Mouse (Mus musculus): ENCODE data around the gene Ift80. TPM values are rescaled to one million over a fixed set of nuclear protein-coding genes. Genes with fewer than 3 reads are reported as not detected.

Ift80 gene
- polyA plus RNA-seq, 1 experiment from 2014 or later, result 18.5 TPM

GRCm38 (mm10) chr3:69006246-69006760, 1.9 kb upstream of the Ift80 start:
- DNase-seq (ENCODE audit: low spot score) (no peak), ATAC-seq (ENCODE audit: insufficient read depth, low FRiP score, low TSS enrichment) (no peak)
- Histone ChIP-seq H3K9me3 (ENCODE audit: control insufficient read depth, low read length) (no peaks in the 10 kb centered on the region), H3K4me2 (ENCODE audit: low read depth) (peak overlapping the region; percentile 79), H3K9ac (ENCODE audit: low read length) (peak overlapping the region; percentile 86), H3K4me1 (ENCODE audit: control insufficient read depth, insufficient read depth, low read length) (peaks cover 8% of the 10 kb centered on the region), H3K27me3 (ENCODE audit: control insufficient read depth, insufficient read depth, low read length) (no peaks in the 10 kb centered on the region), H3K27ac (ENCODE audit: low read depth, low read length) (no peak overlapping the region), H3K36me3 (ENCODE audit: control insufficient read depth, insufficient read depth, low read length) (no peaks in the 10 kb centered on the region), H3K4me3 (ENCODE audit: low read depth, low read length) (peak overlapping the region; percentile 98)
- WGBS, result 8% methylated on average over 21 of the region's 21 CpGs

GRCm38 (mm10) chr3:69005338-69006245, 1.2 kb upstream of the Ift80 start:
- Histone ChIP-seq H3K9me3 (ENCODE audit: control insufficient read depth, low read length) (no peaks in the 10 kb centered on the region), H3K36me3 (ENCODE audit: control insufficient read depth, insufficient read depth, low read length) (no peaks in the 10 kb centered on the region), H3K4me1 (ENCODE audit: control insufficient read depth, insufficient read depth, low read length) (peaks cover 8% of the 10 kb centered on the region), H3K4me3 (ENCODE audit: low read depth, low read length) (peak overlapping the region; percentile 98), H3K27ac (ENCODE audit: low read depth, low read length) (peak overlapping the region; percentile 88), H3K4me2 (ENCODE audit: low read depth) (peak overlapping the region; percentile 79), H3K27me3 (ENCODE audit: control insufficient read depth, insufficient read depth, low read length) (no peaks in the 10 kb centered on the region), H3K9ac (ENCODE audit: low read length) (peak overlapping the region; percentile 86)
- ATAC-seq (ENCODE audit: insufficient read depth, low FRiP score, low TSS enrichment) (peak; percentile 49), DNase-seq (ENCODE audit: low spot score) (peak; percentile 71)
- WGBS, result under 1% methylated on average over 71 of the region's 72 CpGs

GRCm38 (mm10) chr3:69004055-69004436, 324 bp downstream of the Ift80 start:
- peak overlapping the region; percentile 98 for H3K4me3 ChIP-seq (ENCODE audit: low read depth, low read length)
- no peaks in the 10 kb centered on the region for H3K9me3 ChIP-seq (ENCODE audit: control insufficient read depth, low read length)
- H3K4me2 ChIP-seq (ENCODE audit: low read depth), result peak overlapping the region; percentile 54
- DNase-seq (ENCODE audit: low spot score), result no peak
- H3K9ac ChIP-seq (ENCODE audit: low read length), result peak overlapping the region; percentile 86
- ATAC-seq (ENCODE audit: insufficient read depth, low FRiP score, low TSS enrichment), result peak; percentile 25
- H3K36me3 ChIP-seq (ENCODE audit: control insufficient read depth, insufficient read depth, low read length), result no peaks in the 10 kb centered on the region
- WGBS, result 1% methylated on average over 7 of the region's 7 CpGs
- peaks cover 8% of the 10 kb centered on the region for H3K4me1 ChIP-seq (ENCODE audit: control insufficient read depth, insufficient read depth, low read length)
- no peaks in the 10 kb centered on the region for H3K27me3 ChIP-seq (ENCODE audit: control insufficient read depth, insufficient read depth, low read length)
- H3K27ac ChIP-seq (ENCODE audit: low read depth, low read length), result no peak overlapping the region

DNA sequence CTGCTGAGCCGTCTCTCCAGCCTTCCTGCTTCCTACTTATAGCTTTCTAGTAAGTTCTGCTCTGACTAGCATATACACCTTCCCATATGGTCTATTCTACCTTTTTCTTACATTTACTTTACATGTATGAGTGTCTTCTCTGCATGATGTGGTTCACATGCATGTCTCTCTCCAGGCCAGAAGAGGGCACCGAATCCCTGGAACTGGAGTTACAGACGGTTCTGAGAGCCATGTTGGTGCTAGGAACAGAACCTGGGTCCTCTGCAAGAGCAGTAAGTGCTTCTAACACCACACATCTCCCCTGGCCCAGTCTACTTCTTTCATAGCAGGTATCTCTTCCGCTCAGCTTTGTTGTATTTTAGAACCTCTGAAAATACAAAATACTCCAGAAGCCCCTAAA, 1.6 kb downstream of the Ift80 start:
- 90% methylated on average over 4 of the region's 4 CpGs for WGBS
- H3K4me3 ChIP-seq (ENCODE audit: low read depth, low read length), result no peak overlapping the region

GRCm38 (mm10) chr3:68986550-68986949, 17.8 kb downstream of the Ift80 start:
- DNase-seq (ENCODE audit: low spot score) (no peak), ATAC-seq (ENCODE audit: insufficient read depth, low FRiP score, low TSS enrichment) (no peak)
- WGBS, result 89% methylated on average over 2 of the region's 2 CpGs
- H3K36me3 ChIP-seq (ENCODE audit: control insufficient read depth, insufficient read depth, low read length), result no peaks in the 10 kb centered on the region; the same call in 1 of the 2 replicates
- no peak overlapping the region for H3K27ac ChIP-seq (ENCODE audit: low read depth, low read length)
- no peak overlapping the region for H3K4me3 ChIP-seq (ENCODE audit: low read depth, low read length)
- H3K9ac ChIP-seq (ENCODE audit: low read length), result no peak overlapping the region
- H3K4me2 ChIP-seq (ENCODE audit: low read depth), result no peak overlapping the region
- no peaks in the 10 kb centered on the region for H3K4me1 ChIP-seq (ENCODE audit: control insufficient read depth, insufficient read depth, low read length)
- no peaks in the 10 kb centered on the region for H3K27me3 ChIP-seq (ENCODE audit: control insufficient read depth, insufficient read depth, low read length)
- H3K9me3 ChIP-seq (ENCODE audit: control insufficient read depth, low read length), result no peaks in the 10 kb centered on the region

More for the DNA sequence above, 1.6 kb downstream of the Ift80 start:
- DNase-seq (ENCODE audit: low spot score), result no peak
- H3K4me1 ChIP-seq (ENCODE audit: control insufficient read depth, insufficient read depth, low read length), result peaks cover 8% of the 10 kb centered on the region
- no peaks in the 10 kb centered on the region for H3K9me3 ChIP-seq (ENCODE audit: control insufficient read depth, low read length)
- H3K4me2 ChIP-seq (ENCODE audit: low read depth), result no peak overlapping the region
- no peaks in the 10 kb centered on the region for H3K36me3 ChIP-seq (ENCODE audit: control insufficient read depth, insufficient read depth, low read length)
- no peaks in the 10 kb centered on the region for H3K27me3 ChIP-seq (ENCODE audit: control insufficient read depth, insufficient read depth, low read length)
- no peak overlapping the region for H3K27ac ChIP-seq (ENCODE audit: low read depth, low read length)
- H3K9ac ChIP-seq (ENCODE audit: low read length), result no peak overlapping the region
- ATAC-seq (ENCODE audit: insufficient read depth, low FRiP score, low TSS enrichment), result no peak

GRCm38 (mm10) chr3:68980898-68981297, 23.5 kb downstream of the Ift80 start:
- Histone ChIP-seq H3K4me1 (ENCODE audit: control insufficient read depth, insufficient read depth, low read length) (no peaks in the 10 kb centered on the region), H3K9me3 (ENCODE audit: control insufficient read depth, low read length) (no peaks in the 10 kb centered on the region), H3K4me2 (ENCODE audit: low read depth) (no peak overlapping the region), H3K9ac (ENCODE audit: low read length) (no peak overlapping the region), H3K27me3 (ENCODE audit: control insufficient read depth, insufficient read depth, low read length) (no peaks in the 10 kb centered on the region), H3K27ac (ENCODE audit: low read depth, low read length) (no peak overlapping the region), H3K4me3 (ENCODE audit: low read depth, low read length) (no peak overlapping the region), H3K36me3 (ENCODE audit: control insufficient read depth, insufficient read depth, low read length) (no peaks in the 10 kb centered on the region)
- no peak for ATAC-seq (ENCODE audit: insufficient read depth, low FRiP score, low TSS enrichment)
- no peak for DNase-seq (ENCODE audit: low spot score)
- WGBS, result 82% methylated on average over 9 of the region's 9 CpGs

DNA sequence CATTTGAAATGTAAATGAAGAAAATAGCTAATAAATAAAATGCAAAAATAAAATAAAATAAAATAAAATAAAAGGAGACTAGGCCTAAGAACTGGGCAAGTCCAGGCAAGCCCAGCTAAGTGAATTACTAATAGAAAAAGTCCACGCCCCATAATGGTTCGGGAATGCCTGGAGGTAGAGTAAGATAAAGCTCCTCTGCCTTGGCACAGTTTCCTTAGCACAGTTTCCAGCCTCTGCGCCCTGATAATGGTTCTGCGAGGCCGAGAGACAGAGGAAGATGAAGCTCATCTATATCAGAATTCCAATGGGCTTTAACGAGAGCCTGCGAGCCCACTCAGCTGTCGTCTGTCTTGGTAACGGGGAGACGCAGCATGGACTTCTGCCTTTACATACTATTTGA, 25.2 kb downstream of the Ift80 start:
- H3K9me3 ChIP-seq (ENCODE audit: control insufficient read depth, low read length), result no peaks in the 10 kb centered on the region
- no peak overlapping the region for H3K27ac ChIP-seq (ENCODE audit: low read depth, low read length)
- ATAC-seq (ENCODE audit: insufficient read depth, low FRiP score, low TSS enrichment), result no peak
- no peak for DNase-seq (ENCODE audit: low spot score)
- no peak overlapping the region for H3K4me2 ChIP-seq (ENCODE audit: low read depth)
- 96% methylated on average over 10 of the region's 10 CpGs for WGBS
- no peaks in the 10 kb centered on the region for H3K4me1 ChIP-seq (ENCODE audit: control insufficient read depth, insufficient read depth, low read length)
- no peak overlapping the region for H3K4me3 ChIP-seq (ENCODE audit: low read depth, low read length)
- no peak overlapping the region for H3K9ac ChIP-seq (ENCODE audit: low read length)
- no peaks in the 10 kb centered on the region for H3K36me3 ChIP-seq (ENCODE audit: control insufficient read depth, insufficient read depth, low read length)
- no peaks in the 10 kb centered on the region for H3K27me3 ChIP-seq (ENCODE audit: control insufficient read depth, insufficient read depth, low read length)

DNA sequence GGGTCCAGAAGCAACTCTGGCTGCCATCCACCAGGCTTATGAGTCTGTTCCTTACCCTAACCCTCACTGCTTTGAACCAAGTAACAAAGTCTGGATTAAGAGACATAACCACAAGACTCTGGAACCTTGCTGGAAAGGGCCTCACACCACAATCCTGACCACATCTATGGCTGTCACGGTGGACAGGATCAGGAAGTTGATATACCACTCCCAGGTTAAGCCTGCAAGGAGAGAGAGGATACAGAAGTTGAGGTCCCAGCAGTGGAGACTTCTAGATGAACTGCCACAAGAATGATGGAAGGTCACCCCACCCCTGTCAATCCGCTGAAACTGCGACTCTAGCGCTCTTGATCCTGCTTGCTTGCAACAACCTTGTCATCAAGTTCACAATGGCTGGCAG, 26.7 kb downstream of the Ift80 start:
- Histone ChIP-seq H3K9me3 (ENCODE audit: control insufficient read depth, low read length) (no peaks in the 10 kb centered on the region), H3K27me3 (ENCODE audit: control insufficient read depth, insufficient read depth, low read length) (no peaks in the 10 kb centered on the region), H3K36me3 (ENCODE audit: control insufficient read depth, insufficient read depth, low read length) (no peaks in the 10 kb centered on the region; the same call in 1 of the 2 replicates), H3K4me2 (ENCODE audit: low read depth) (no peak overlapping the region), H3K4me3 (ENCODE audit: low read depth, low read length) (no peak overlapping the region), H3K27ac (ENCODE audit: low read depth, low read length) (no peak overlapping the region), H3K4me1 (ENCODE audit: control insufficient read depth, insufficient read depth, low read length) (no peaks in the 10 kb centered on the region), H3K9ac (ENCODE audit: low read length) (no peak overlapping the region)
- DNase-seq (ENCODE audit: low spot score) (no peak), ATAC-seq (ENCODE audit: insufficient read depth, low FRiP score, low TSS enrichment) (no peak)
- WGBS, result 98% methylated on average over 4 of the region's 4 CpGs
